Mouse (Mus musculus) liver, embryonic 14.5 days (tissue): ENCODE data around the gene Cct3. TPM values are rescaled to one million over a fixed set of nuclear protein-coding genes. Genes with fewer than 3 reads are reported as not detected.

Experiments
- ATAC-seq: fragments of 200-750 bp; cut with Nextera tagmentation; 2 replicates; pipeline ENCODE4 v1.8.0; 2017; ENCODE audit warnings: moderate number of reproducible peaks, mild to moderate bottlenecking, moderate library complexity; ENCODE audit not compliant: insufficient read depth
- DNase-seq, 3 experiments: peaks; one replicate each; pipeline ENCODE4 v3.0.0-alpha.2; 2012 to 2013; ENCODE audit warnings: low read depth in 3 of 3, low spot score in 3 of 3
- H3K27ac ChIP-seq: fragments of 300-500 bp; sonication (generic); 2 replicates; pipeline ENCODE4 v1.5.1; 2014; ENCODE audit warnings: moderate library complexity, mild to moderate bottlenecking, control low read depth, inconsistent platforms
- H3K27me3 ChIP-seq: fragments of 300-500 bp; sonication (generic); 2 replicates; pipeline ENCODE4 v1.6.1; 2014; ENCODE audit warnings: mild to moderate bottlenecking, low read length, moderate library complexity; ENCODE audit not compliant: control insufficient read depth, insufficient read depth
- H3K36me3 ChIP-seq: fragments of 300-500 bp; sonication (generic); replicated peaks from 2 replicates; pipeline ENCODE4 v1.6.1; 2014; ENCODE audit warnings: low read depth; ENCODE audit not compliant: control insufficient read depth, insufficient read depth
- H3K4me1 ChIP-seq, 2 experiments: fragments of 200-500 bp in 1 of 2; fragments of 300-500 bp in 1 of 2; sonication (generic) in 1 of 2; replicated peaks; 2 replicates each; pipeline ENCODE4 v1.6.1; 2012 to 2014; ENCODE audit warnings: antibody characterized with exemption in 1 of 2, inconsistent platforms in 1 of 2, low read length in 1 of 2; ENCODE audit not compliant: control insufficient read depth in 2 of 2, insufficient read depth in 2 of 2
- H3K4me2 ChIP-seq: fragments of 300-500 bp; sonication (generic); 2 replicates; pipeline ENCODE4 v1.6.1; 2014; ENCODE audit warnings: low read depth, mild to moderate bottlenecking, control low read depth, moderate library complexity
- H3K4me3 ChIP-seq, 2 experiments: fragments of 200-500 bp in 1 of 2; fragments of 300-500 bp in 1 of 2; sonication (generic) in 1 of 2; 2 replicates each; pipeline ENCODE4 v1.5.1; 2012 to 2014; ENCODE audit warnings: low read depth in 2 of 2, low read length in 2 of 2, mild to moderate bottlenecking in 2 of 2, control low read depth in 1 of 2, inconsistent platforms in 1 of 2, moderate library complexity in 1 of 2; ENCODE audit not compliant: insufficient read depth in 1 of 2
- H3K9ac ChIP-seq: fragments of 300-500 bp; sonication (generic); replicated peaks from 2 replicates; pipeline ENCODE4 v1.6.1; 2014; ENCODE audit warnings: mild to moderate bottlenecking, control low read depth, moderate library complexity
- H3K9me3 ChIP-seq: fragments of 300-500 bp; sonication (generic); 2 replicates; pipeline ENCODE4 v1.6.1; 2016; ENCODE audit warnings: low read length, mixed read lengths; ENCODE audit not compliant: control insufficient read depth
- CTCF ChIP-seq: IDR thresholded peaks from 2 replicates; pipeline ENCODE4 v1.5.1; 2016; ENCODE audit warnings: antibody characterized with exemption, low read depth, control low read depth
- EP300 ChIP-seq: IDR thresholded peaks from 2 replicates; pipeline ENCODE4 v1.6.1; 2016; ENCODE audit warnings: antibody characterized with exemption, low read depth
- WGBS: fragments of 180-500 bp; shearing (Covaris S2); extraction: QIAGEN DNeasy Blood & Tissue Kit; methylation state at CpG from one replicate; pipeline ENCODE4 v1.1.7; 2014; ENCODE audit not compliant: insufficient replicate concordance; 5-methylcytosine and 5-hydroxymethylcytosine counted together
- polyA plus RNA-seq, 2 experiments: library from polyadenylated mRNA; depleted of rRNA in 1 of 2; stranded (reverse) in 1 of 2; unstranded in 1 of 2; fragments of >200 nt; fragmentation: Nextera tagmentation in 1 of 2; extraction: Ambion mirVana in 1 of 2; gene quantifications; 2 replicates each; pipeline versions ENCODE4 v1.2.1 to v1.2.3; 2012 to 2014

The Cct3 gene
- polyA plus RNA-seq (2012; rRNA removed) (121 and 179 TPM in 2 replicates), polyA plus RNA-seq (2014; fragmentation: Nextera tagmentation; extraction: Ambion mirVana) (269 and 292 TPM in 2 replicates)

DNA sequence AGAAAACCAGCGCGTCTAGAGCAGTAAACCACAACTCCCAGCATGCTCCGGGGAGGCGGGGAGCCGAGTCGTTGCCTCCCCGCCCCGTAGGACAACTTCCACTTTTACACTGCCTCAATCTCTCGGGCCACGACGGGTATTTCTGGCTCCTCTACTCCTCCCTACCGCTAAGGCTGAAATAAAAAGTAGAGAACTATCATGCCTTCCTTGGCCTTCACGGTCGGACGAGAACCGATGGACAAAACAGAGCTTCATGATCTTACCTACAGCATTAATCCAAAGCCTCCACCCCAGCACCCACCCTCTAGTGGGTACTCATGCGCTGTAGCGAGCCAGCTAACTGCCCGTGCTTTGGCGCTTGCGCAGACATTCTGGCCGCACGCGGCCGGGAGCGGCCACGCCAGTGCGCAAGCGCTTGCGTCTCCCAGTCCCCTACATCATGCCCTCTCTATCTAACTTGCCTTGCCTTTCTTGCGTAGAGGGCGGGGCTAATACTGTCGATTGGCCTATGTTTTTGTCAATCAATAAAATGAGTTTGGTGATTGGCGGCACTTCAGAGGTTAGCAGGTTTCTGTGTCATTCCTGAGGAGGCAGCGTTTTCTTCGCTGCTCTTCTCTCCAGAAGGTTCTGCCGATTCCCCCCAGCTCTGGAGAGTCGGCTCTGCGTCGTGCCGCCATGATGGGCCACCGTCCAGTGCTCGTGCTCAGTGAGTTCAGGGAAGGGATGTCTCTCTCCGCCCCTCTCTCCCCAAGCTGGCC, at the start of gene Cct3, which contains the start of gene Tsacc:
Cct3 (plus strand) TSS at position 556 of the 758 bp plus-strand sequence.
Tsacc (minus strand) TSS at position 439 of the 758 bp plus-strand sequence.
- Histone ChIP-seq H3K4me3 (peak within 1 kb of the TSS; percentile 71 to 82), H3K9ac (peak within 1 kb of the TSS; percentile 78), H3K4me1 (peaks cover 14 to 24% of the 10 kb centered on the region in 2 experiments), H3K27ac (peak within 1 kb of the TSS; percentile 88), H3K4me2 (peak within 1 kb of the TSS; percentile 98), H3K36me3 (peaks cover 19% of the 10 kb centered on the region), H3K27me3 (no peaks in the 10 kb centered on the region), H3K9me3 (no peaks in the 10 kb centered on the region)
- peak; percentile 99 for DNase-seq
- ATAC-seq: peak; percentile 97
- TF ChIP-seq CTCF (peak; percentile 55), EP300 (no peak)
- under 1% methylated on average over 44 of the region's 44 CpGs for WGBS

DNA sequence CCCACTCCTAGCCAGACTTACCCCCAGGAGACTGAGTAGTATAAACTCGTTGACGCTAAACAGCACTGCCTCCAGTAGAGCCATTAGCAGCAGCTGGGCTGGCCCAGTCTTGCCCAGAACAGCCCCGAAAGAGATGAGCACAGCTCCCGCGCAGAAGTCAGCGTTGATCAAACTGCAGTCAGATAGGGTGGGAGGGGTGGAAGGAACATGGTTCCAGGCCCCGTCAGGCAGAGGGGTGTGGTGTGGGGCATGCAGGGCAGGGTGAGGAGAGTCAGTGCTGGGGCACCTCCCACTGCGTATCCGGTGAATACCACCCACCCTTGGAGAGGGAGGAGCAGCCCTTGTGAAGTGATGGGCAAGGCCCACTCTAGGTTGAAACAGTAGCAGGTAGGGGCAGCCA, 49.2 kb upstream of the Cct3 start:
- TF ChIP-seq CTCF (no peak), EP300 (no peak)
- ATAC-seq (no peak), DNase-seq (no peak)
- no peaks in the 10 kb centered on the region for H3K4me1 ChIP-seq
- H3K9me3 ChIP-seq: no peaks in the 10 kb centered on the region
- no peak overlapping the region for H3K9ac ChIP-seq
- no peak overlapping the region for H3K4me3 ChIP-seq
- no peaks in the 10 kb centered on the region for H3K36me3 ChIP-seq
- no peak overlapping the region for H3K27ac ChIP-seq
- H3K27me3 ChIP-seq: no peaks in the 10 kb centered on the region; the same call in 1 of the 2 replicates
- WGBS: 60% methylated on average over 9 of the region's 9 CpGs
- no peak overlapping the region for H3K4me2 ChIP-seq

DNA sequence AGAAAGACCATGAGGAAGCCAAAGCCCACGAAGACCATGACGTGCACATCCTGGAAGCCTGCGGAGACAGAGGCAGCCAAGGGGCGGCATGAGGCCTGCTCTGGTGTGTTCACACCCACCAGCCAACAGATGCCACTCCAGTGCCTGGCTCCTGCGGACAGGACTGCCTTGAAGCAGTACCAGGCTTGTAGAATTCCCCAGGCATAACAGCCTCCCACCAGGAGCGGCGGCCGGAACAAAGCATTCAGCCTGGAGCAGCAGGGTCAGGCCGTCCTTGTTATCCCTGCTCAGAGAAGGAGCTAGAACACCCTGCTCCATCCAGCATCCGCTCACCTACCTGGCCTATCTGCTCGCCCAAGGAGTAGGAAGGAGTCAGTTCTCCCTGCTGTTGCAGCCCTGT, 48.5 kb upstream of the Cct3 start:
- no peaks in the 10 kb centered on the region for H3K9me3 ChIP-seq
- no peaks in the 10 kb centered on the region for H3K4me1 ChIP-seq
- WGBS: 63% methylated on average over 11 of the region's 11 CpGs
- no peak overlapping the region for H3K27ac ChIP-seq
- peaks cover 5% of the 10 kb centered on the region for H3K27me3 ChIP-seq
- ATAC-seq: no peak
- no peak overlapping the region for H3K4me2 ChIP-seq
- TF ChIP-seq EP300 (no peak), CTCF (no peak)
- no peaks in the 10 kb centered on the region for H3K36me3 ChIP-seq
- no peak for DNase-seq
- H3K9ac ChIP-seq: no peak overlapping the region
- no peak overlapping the region for H3K4me3 ChIP-seq

DNA sequence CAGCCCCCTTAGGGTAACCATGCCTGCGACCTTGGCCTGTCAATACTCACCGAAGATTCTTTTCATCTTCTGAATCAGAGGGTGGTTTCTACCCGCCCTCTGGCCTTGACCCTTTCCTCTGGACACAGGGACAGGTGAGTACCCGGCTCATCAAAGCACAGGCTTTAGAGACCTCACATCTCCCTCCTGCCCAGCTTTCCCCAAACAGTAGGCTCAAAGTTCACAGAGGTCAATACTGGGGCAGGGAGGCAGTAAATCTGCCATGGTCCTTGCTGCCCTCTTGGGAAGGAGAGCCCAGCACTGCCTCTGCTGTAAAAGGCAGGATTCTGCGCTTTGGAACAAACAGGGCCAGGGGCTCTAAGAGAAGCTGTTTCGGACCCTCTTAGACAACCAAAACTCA, 44.2 kb upstream of the Cct3 start:
- WGBS: 45% methylated on average over 6 of the region's 6 CpGs

DNA sequence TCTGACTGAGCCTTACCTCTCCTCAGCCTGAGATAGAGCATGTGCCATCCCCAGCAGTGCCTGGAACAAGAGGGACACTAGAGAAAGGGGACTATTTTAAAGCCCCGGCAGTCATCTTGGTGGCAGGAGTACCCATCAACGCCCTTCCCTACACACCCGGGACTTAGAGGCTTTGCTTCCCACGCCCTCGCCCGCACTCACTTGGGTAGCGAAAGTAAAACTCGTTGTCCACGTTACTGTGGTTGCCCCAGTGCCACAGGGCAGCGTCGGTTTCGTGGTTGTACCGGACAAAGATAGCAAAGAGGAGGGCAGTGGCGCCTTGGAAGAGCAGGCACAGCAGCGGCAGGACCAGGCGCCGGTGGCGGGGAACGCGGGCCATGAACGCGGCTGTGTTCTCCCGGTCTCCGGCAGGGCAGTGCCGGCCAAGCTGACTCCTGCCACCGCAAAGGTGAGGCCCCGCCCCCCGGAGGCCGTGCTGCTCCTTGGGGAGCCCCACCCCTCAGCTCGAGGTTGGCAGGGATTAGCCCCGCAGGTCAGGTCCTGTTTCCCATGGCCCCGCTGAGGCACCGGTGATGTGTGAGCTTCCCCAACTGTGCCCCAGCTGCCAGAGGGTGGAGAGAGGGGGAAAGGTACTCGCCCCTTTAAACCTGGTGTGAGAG, 42.5 kb upstream of the Cct3 start, which contains the start of gene Rhbg:
Rhbg (minus strand) TSS at position 442 of the 659 bp plus-strand sequence.
- DNase-seq: no peak
- H3K9ac ChIP-seq: no peak within 1 kb of the TSS
- no peak within 1 kb of the TSS for H3K27ac ChIP-seq
- no peak for TF ChIP-seq CTCF
- no peak for TF ChIP-seq EP300
- H3K4me1 ChIP-seq: peaks cover 0 to 11% of the 10 kb centered on the region in 2 experiments; a peak in 1 of 4 replicates
- no peak for ATAC-seq
- WGBS: under 1% methylated on average over 33 of the region's 34 CpGs
- peak within 1 kb of the TSS; percentile 58 for H3K4me2 ChIP-seq
- H3K9me3 ChIP-seq: no peaks in the 10 kb centered on the region
- peak within 1 kb of the TSS; percentile 43 to 44 for H3K4me3 ChIP-seq
- no peaks in the 10 kb centered on the region for H3K36me3 ChIP-seq
- H3K27me3 ChIP-seq: peaks cover 25% of the 10 kb centered on the region

More for the DNA sequence above, 44.2 kb upstream of the Cct3 start:
- DNase-seq (no peak), ATAC-seq (no peak)
- H3K27ac ChIP-seq: no peak overlapping the region
- H3K9me3 ChIP-seq: no peaks in the 10 kb centered on the region
- no peak overlapping the region for H3K4me2 ChIP-seq
- no peak overlapping the region for H3K4me3 ChIP-seq
- H3K4me1 ChIP-seq: peaks cover 0 to 10% of the 10 kb centered on the region in 2 experiments; a peak in 1 of 4 replicates
- no peaks in the 10 kb centered on the region for H3K36me3 ChIP-seq
- no peak for TF ChIP-seq EP300
- TF ChIP-seq CTCF: no peak
- peaks cover 25% of the 10 kb centered on the region for H3K27me3 ChIP-seq
- no peak overlapping the region for H3K9ac ChIP-seq
